Mouse (Mus musculus) CH12F3 (cell line): ENCODE data around the gene Ppp4r1.

Experiments
- in situ Hi-C: fragments of 300-500 bp; cut with MboI; formaldehyde crosslinking; loops from 2 replicates; pipeline ENCODE4 v1.14.3; 2020; ENCODE audit warnings: low sequenced_read_pairs

Ppp4r1 gene

GRCm38 (mm10) chr17:65771951-65772934, 10.1 kb upstream of the Ppp4r1 start, which contains the start of gene Rab31:
Gene Rab31 (minus strand): TSS chr17:65772752.
- in situ Hi-C loops: no loop called here

GRCm38 (mm10) chr17:65773617-65774016, 8.8 kb upstream of the Ppp4r1 start:
- in situ Hi-C loops: no loop called here

GRCm38 (mm10) chr17:65774439-65774838, 7.9 kb upstream of the Ppp4r1 start:
- in situ Hi-C loops: no loop called here

- in situ Hi-C loops: no loop called here
Observed at GRCm38 (mm10) chr17:65776228-65776627, 6.1 kb upstream of the Ppp4r1 start.

GRCm38 (mm10) chr17:65777461-65777860, 4.9 kb upstream of the Ppp4r1 start:
- in situ Hi-C loops: no loop called here

- in situ Hi-C loops: no loop called here
Observed at GRCm38 (mm10) chr17:65780970-65781369, 1.4 kb upstream of the Ppp4r1 start.

- in situ Hi-C loops: no loop called here
Observed at GRCm38 (mm10) chr17:65783182-65784161, 1.1 kb downstream of the Ppp4r1 start.

GRCm38 (mm10) chr17:65784610-65785140, 2.3 kb downstream of the Ppp4r1 start:
- in situ Hi-C loops: no loop called here

GRCm38 (mm10) chr17:65785707-65786106, 3.3 kb downstream of the Ppp4r1 start:
- in situ Hi-C loops: no loop called here

- in situ Hi-C loops: no loop called here
Observed at GRCm38 (mm10) chr17:65786225-65786624, 3.9 kb downstream of the Ppp4r1 start.

GRCm38 (mm10) chr17:65787261-65787660, 4.9 kb downstream of the Ppp4r1 start:
- in situ Hi-C loops: no loop called here

GRCm38 (mm10) chr17:65788542-65789291, 6.3 kb downstream of the Ppp4r1 start:
- in situ Hi-C loops: no loop called here

- in situ Hi-C loops: no loop called here
Observed at GRCm38 (mm10) chr17:65789576-65789975, 7.2 kb downstream of the Ppp4r1 start.

GRCm38 (mm10) chr17:65791161-65791560, 8.8 kb downstream of the Ppp4r1 start:
- in situ Hi-C loops: no loop called here

GRCm38 (mm10) chr17:65793307-65793930, 11.0 kb downstream of the Ppp4r1 start:
- in situ Hi-C loops: no loop called here

GRCm38 (mm10) chr17:65794096-65794850, 11.9 kb downstream of the Ppp4r1 start:
- in situ Hi-C loops: no loop called here

GRCm38 (mm10) chr17:65796056-65796455, 13.7 kb downstream of the Ppp4r1 start:
- in situ Hi-C loops: no loop called here

GRCm38 (mm10) chr17:65798446-65798845, 16.1 kb downstream of the Ppp4r1 start:
- in situ Hi-C loops: no loop called here

GRCm38 (mm10) chr17:65799353-65799752, 17.0 kb downstream of the Ppp4r1 start:
- in situ Hi-C loops: no loop called here
